Mouse (Mus musculus) megakaryocyte, adult 5-6 weeks (primary cell): ENCODE data around the gene Rnf227. TPM values are rescaled to one million over a fixed set of nuclear protein-coding genes. Genes with fewer than 3 reads are reported as not detected.
"Not testable (repeated sequence)": the region's sequence is repeated elsewhere in the genome, so short reads cannot be mapped to it uniquely, and the experiment has no call there.

ENCODE experiments used
- ATAC-seq: 2 replicates; pipeline ENCODE4 v1.8.0; 2016; ENCODE audit warnings: mild to moderate bottlenecking, inconsistent platforms; ENCODE audit not compliant: poor library complexity, severe bottlenecking
- total RNA-seq, 2 experiments: library from RNA; stranded (forward) in 1 of 2; stranded (reverse) in 1 of 2; fragments of 153-499, 151-499 nt in 1 of 2; fragments of 221-1000, 200-1000 nt in 1 of 2; gene quantifications; 2 replicates each; pipeline versions ENCODE4 v1.2.3 to v1.2.4; 2015 to 2017

Rnf227 gene
- total RNA-seq (2015), result 3.7 and 8.1 TPM in 2 replicates
- 7.2 and 8.7 TPM in 2 replicates for total RNA-seq (2017)

- peak; percentile 77 for ATAC-seq
Observed at GRCm38 (mm10) chr11:69340161-69341131, at the start of gene Rnf227. Gene Rnf227 (plus strand): TSS chr11:69340461.

DNA sequence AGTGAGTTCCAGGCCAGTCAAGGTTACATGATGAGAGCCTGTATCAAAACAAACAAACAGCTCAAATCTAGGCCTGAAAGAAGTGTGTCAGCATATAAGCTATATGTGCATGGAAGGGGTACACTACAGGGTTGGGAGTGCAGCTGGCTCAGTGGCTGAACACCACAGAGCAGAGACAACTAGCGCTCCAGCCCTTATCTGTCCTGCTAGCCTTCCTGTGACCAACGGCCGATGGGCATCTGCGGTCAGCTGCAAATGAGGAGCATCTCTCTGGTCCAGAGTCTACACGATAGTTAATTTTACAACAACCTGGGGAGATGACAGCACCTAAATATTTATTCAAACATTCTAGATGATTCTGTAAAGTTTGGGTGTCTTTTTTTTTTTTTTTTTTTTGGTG is 49.1 kb upstream of the Rnf227 start:
- no peak for ATAC-seq

DNA sequence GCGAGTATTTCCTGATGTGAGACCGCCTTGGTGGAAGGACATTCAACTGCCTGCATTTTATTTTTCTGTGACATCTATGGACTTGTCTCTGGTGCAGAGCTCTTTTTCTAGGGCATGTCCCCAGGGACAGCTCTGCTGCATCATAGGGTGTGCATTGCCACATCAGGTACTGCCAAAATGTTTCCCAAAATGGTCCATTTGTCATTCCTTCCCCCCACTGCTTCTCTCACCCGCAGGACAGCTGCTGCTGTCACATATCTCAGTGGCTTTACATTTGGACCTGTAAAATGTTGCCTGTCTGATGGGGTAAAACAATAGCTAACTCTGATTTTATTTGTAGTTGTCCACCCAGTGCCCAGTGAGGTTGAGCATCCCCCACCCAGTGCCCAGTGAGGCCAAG is 45.0 kb upstream of the Rnf227 start:
- ATAC-seq, result no peak

DNA sequence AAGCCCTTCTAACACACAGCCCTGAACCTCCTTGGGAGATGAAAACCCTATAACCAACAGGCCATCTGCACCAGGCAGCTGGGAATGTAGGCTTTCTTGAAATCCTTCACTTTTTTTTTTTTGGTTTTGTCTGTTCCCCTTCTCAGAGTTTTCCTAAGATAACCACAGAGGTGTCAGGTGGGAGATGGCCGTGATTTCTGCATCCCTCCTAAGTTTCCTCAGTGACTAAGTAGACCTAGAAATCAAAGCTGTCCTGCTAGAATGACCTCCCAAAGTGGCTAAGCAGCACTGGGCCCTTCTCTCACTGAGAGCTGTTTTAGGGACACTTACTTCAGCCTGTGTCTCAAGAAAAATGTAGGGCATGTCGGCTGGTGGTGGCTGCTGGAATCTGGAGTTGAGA is 42.5 kb upstream of the Rnf227 start:
- no peak for ATAC-seq

GRCm38 (mm10) chr11:69298231-69298630 is 42.0 kb upstream of the Rnf227 start:
- no peak for ATAC-seq

DNA sequence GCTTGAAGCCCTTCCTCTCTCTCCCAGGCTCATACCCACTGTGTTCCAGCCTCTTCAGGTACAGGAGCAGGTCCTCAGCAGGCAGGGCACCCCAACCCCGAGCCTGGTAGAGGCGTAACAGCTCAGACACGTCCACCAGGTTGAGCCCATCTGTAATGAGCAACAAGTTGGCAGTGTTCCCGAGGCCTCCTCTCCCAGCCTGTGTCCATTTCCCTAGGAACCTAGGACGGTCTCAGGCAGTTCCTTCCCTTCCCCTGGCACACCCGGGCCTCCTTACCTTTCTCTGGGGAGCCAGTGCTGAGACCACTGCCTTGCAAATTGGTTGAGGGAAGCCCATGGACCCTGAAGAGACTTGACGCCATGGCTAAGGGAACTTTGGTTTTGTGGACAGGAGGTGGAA is 37.4 kb upstream of the Rnf227 start:
- ATAC-seq, result no peak

- ATAC-seq, result no peak
Observed at GRCm38 (mm10) chr11:69305291-69305690, 35.0 kb upstream of the Rnf227 start.

DNA sequence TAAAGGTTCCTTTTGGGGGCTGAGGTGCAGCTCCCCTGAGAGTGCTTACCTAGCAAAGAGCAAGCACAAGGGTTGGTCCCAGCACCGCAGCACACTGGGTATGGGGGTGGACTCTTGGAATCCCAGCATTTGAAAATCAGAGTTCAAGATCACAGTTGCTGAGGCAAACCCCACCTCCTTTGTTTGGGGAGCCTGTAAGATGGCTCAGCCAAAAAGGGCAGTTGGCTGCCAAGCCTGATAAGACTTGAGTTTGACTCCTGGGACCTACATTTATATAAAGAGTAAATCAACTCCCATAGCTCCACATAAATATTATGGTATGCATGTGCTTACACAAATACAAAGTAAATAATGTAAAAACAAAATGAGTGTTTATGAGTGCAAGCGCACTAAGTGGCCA is 34.2 kb upstream of the Rnf227 start:
- ATAC-seq, result no peak

- ATAC-seq, result no peak
Observed at GRCm38 (mm10) chr11:69311266-69311665, 29.0 kb upstream of the Rnf227 start.

- ATAC-seq, result no peak
Observed at GRCm38 (mm10) chr11:69316361-69316760, 23.9 kb upstream of the Rnf227 start.

DNA sequence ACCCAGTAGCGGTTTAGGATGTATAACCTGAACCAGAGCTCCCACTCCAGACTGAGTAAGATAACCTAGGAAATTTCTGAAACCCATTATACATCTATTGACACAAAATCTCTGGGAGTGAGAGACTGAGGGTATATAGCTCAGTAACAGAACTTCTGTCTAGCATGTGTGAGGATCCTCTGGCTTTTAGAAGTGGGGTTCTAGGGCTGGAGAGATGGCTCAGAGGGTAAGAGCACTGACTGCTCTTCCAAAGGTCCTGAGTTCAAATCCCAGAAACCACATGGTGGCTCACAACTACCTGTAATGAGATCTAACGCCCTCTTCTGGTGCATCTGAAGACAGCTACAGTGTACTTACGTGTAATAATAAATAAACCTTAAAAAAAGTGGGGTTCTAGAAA is 22.3 kb upstream of the Rnf227 start:
- not testable (repeated sequence) for ATAC-seq

GRCm38 (mm10) chr11:69321580-69321979 is 18.7 kb upstream of the Rnf227 start:
- ATAC-seq, result no peak

DNA sequence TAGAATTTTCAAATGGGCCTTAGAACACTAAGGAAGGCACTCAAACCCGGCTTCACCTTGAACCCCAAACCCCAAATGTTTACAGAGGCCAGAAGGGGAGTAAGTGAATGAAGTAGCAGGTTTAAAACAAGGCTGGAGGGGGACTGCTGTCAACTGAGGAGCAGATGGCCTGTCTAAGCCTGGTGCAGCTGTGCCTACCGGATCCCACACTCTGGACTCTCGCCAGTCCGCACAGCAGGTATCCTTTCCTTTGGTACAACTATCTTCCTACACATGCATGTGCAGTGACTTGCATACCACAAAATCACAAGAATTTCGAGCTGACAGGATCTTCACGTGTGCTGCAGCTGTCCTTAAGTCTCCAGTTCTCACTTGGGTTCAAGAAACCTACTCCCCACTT is 18.3 kb upstream of the Rnf227 start:
- ATAC-seq, result no peak

DNA sequence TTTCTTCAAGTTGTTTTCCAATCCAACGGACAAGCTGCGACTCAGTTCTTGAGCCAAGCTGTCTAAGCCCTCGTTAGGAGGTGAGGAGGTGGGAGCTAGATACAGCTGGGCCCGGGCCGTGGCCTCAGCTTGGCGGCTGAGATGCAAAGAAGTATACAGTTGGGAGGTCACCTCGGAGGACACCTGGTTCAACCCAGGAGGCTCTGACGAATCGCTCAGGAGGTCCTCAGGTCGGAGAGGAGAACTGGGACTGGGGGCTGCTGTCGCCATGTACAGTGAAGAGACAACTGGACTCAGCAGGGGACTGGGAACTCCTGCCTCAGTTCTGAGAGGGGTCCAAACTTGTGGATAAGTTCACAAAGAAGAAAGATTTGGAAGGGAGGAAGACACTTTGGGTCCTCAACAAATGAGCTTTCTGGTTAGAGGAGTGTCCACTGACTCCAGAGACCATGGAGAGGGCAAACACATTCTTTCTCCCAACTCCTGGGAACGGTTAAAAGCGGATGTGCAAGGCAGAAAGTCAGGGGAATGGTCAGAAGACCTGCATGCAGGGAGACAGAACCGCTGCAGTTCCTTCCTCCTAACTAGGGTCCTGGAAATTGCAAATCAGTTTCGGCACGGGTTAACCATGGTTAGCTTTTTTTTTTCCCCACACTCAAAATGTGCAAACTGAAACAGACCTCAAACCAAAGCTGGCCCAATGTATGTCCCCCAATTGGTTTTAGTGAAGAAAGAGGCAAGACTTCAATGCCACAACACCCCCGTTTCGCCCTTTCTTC is 17.4 kb upstream of the Rnf227 start:
- ATAC-seq, result no peak

- peak; percentile 87 for ATAC-seq
Observed at GRCm38 (mm10) chr11:69323667-69324111, 16.6 kb upstream of the Rnf227 start, which contains the start of the genes Cntrob and Trappc1. Gene Cntrob (minus strand): TSS chr11:69323775. Gene Trappc1 (plus strand): TSS chr11:69323980.

GRCm38 (mm10) chr11:69324749-69325148 is 15.5 kb upstream of the Rnf227 start:
- ATAC-seq, result no peak

DNA sequence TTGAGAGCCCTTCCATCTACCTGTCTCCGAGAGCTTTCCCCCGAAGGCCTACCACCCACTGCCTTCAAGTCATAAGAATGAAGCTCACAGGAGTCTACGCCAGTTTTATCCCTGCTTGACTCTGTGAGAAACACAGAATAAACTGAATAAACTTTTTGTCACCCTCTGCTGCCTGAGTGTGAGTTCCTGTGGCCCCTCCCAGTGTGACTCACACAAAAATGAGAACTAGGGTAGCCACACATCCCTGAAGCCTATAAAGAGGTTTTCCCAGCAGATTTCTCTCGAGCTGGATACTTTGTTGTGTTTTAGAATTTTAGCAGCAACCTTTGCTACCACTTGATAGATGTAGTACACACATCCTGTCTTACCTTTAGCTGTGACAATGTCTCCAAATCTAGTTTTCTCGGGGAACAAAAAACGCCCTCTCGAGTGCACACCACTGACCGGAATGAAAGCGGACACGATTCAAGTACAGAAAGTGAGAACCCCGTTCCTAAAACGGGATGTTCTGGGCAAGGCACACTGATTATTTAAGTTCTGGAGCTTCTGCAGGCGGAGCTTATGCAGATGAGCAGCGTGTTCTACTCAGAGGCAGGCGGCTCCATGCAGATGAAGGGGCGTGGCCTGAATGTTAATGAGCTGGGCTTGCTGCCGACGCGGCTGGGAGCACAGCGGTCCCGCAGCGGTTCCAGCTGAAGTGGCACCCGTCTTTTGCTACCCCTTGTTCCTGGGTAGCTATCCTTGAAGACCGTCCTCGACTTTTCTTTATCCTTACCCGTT is 14.4 kb upstream of the Rnf227 start, which contains the start of gene Kcnab3:
TSS of gene Kcnab3 (plus strand) at position 631 of the 780 bp plus-strand sequence.
- ATAC-seq, result peak; percentile 76

GRCm38 (mm10) chr11:69326408-69327156 is 13.7 kb upstream of the Rnf227 start:
- ATAC-seq, result no peak

- no peak for ATAC-seq
Observed at GRCm38 (mm10) chr11:69327157-69327442, 13.2 kb upstream of the Rnf227 start.

- no peak for ATAC-seq
Observed at GRCm38 (mm10) chr11:69327648-69328047, 12.6 kb upstream of the Rnf227 start.
